Mouse (Mus musculus) embryonic fibroblast, embryonic 13.5 days (primary cell): Measurements from ENCODE around the gene Fkbpl. TPM values are rescaled to one million over a fixed set of nuclear protein-coding genes. Genes with fewer than 3 reads are reported as not detected.

Experiments
- H3K27ac ChIP-seq: 2 replicates; pipeline ENCODE4 v1.5.1; 2012; ENCODE audit warnings: low read length, control low read depth, inconsistent platforms; ENCODE audit not compliant: insufficient read depth
- H3K4me1 ChIP-seq: 2 replicates; pipeline ENCODE4 v1.6.1; 2011; ENCODE audit warnings: low read length; ENCODE audit not compliant: control insufficient read depth, insufficient read depth
- H3K4me3 ChIP-seq: 2 replicates; pipeline ENCODE4 v1.5.1; 2011; ENCODE audit warnings: mild to moderate bottlenecking, control low read depth, low read length; ENCODE audit not compliant: insufficient read depth
- CTCF ChIP-seq: IDR thresholded peaks from 2 replicates; pipeline ENCODE4 v1.5.1; 2011; ENCODE audit warnings: mild to moderate bottlenecking, control low read depth, low read length, moderate library complexity, borderline replicate concordance; ENCODE audit not compliant: insufficient read depth
- POLR2A ChIP-seq: IDR thresholded peaks from 2 replicates; pipeline ENCODE4 v1.6.1; 2011; ENCODE audit warnings: low read depth, mild to moderate bottlenecking, control low read depth, low read length, moderate library complexity
- polyA plus RNA-seq: library from polyadenylated mRNA; stranded (reverse); fragments of >200 nt; gene quantifications from 2 replicates; pipeline ENCODE4 v1.2.4, GENCODE M21; 2011; ENCODE audit warnings: low read depth; ENCODE audit not compliant: missing spikeins, insufficient read length

The Fkbpl gene
- polyA plus RNA-seq, 1 experiment = 20.2 TPM

- Histone ChIP-seq H3K4me3 (no peak overlapping the region), H3K4me1 (no peaks in the 10 kb centered on the region), H3K27ac (no peak overlapping the region)
- TF ChIP-seq POLR2A (no peak), CTCF (no peak)
Measured at GRCm38 (mm10) chr17:34675205-34676092, 30.9 kb downstream of the Fkbpl start.

- no peak overlapping the region for H3K4me3 ChIP-seq
- TF ChIP-seq CTCF (no peak), POLR2A (no peak)
- no peaks in the 10 kb centered on the region for H3K4me1 ChIP-seq
- H3K27ac ChIP-seq = no peak overlapping the region
Measured at GRCm38 (mm10) chr17:34676093-34676460, 31.5 kb downstream of the Fkbpl start.

- H3K4me1 ChIP-seq = 0 out of 2 replicates have a peak, but pooled peaks cover 3% of the 10 kb centered on the region
- no peak overlapping the region for H3K4me3 ChIP-seq
- no peak overlapping the region for H3K27ac ChIP-seq
- TF ChIP-seq CTCF = no peak
Measured at GRCm38 (mm10) chr17:34676671-34677070, 32.1 kb downstream of the Fkbpl start.

- Histone ChIP-seq H3K27ac (no peak overlapping the region), H3K4me3 (no peak overlapping the region), H3K4me1 (peaks cover 15% of the 10 kb centered on the region; the same call in 1 of the 2 replicates)
- TF ChIP-seq POLR2A (no peak), CTCF (no peak)
Measured at GRCm38 (mm10) chr17:34680191-34680590, 35.6 kb downstream of the Fkbpl start.

- Histone ChIP-seq H3K27ac (no peak overlapping the region), H3K4me1 (peaks cover 19% of the 10 kb centered on the region; the same call in 1 of the 2 replicates), H3K4me3 (no peak overlapping the region)
- TF ChIP-seq CTCF (no peak), POLR2A (no peak)
Measured at GRCm38 (mm10) chr17:34680621-34681020, 36.1 kb downstream of the Fkbpl start.

GRCm38 (mm10) chr17:34681132-34681571, 36.6 kb downstream of the Fkbpl start:
- TF ChIP-seq POLR2A (no peak), CTCF (no peak)
- H3K4me1 ChIP-seq = peaks cover 19% of the 10 kb centered on the region; the same call in 1 of the 2 replicates
- no peak overlapping the region for H3K4me3 ChIP-seq
- H3K27ac ChIP-seq = no peak overlapping the region

- TF ChIP-seq POLR2A (no peak), CTCF (no peak)
- peaks cover 19% of the 10 kb centered on the region; the same call in 1 of the 2 replicates for H3K4me1 ChIP-seq
- H3K27ac ChIP-seq = no peak overlapping the region
- no peak overlapping the region for H3K4me3 ChIP-seq
Measured at GRCm38 (mm10) chr17:34681881-34682536, 37.4 kb downstream of the Fkbpl start.

- no peak overlapping the region for H3K27ac ChIP-seq
- no peak overlapping the region for H3K4me3 ChIP-seq
- no peak for TF ChIP-seq POLR2A
- TF ChIP-seq CTCF = no peak
- peaks cover 19% of the 10 kb centered on the region; the same call in 1 of the 2 replicates for H3K4me1 ChIP-seq
Measured at GRCm38 (mm10) chr17:34683179-34683578, 38.6 kb downstream of the Fkbpl start.

GRCm38 (mm10) chr17:34683686-34684220, 39.2 kb downstream of the Fkbpl start:
- TF ChIP-seq CTCF = no peak
- TF ChIP-seq POLR2A = no peak
- H3K27ac ChIP-seq = no peak overlapping the region
- H3K4me3 ChIP-seq = no peak overlapping the region
- peaks cover 19% of the 10 kb centered on the region; the same call in 1 of the 2 replicates for H3K4me1 ChIP-seq
